Mouse (Mus musculus): ENCODE results near the gene Vamp1. TPM values are rescaled to one million over a fixed set of nuclear protein-coding genes. Genes with fewer than 3 reads are reported as not detected.

The Vamp1 gene
- total and polyA plus RNA-seq, 3 experiments = 1.5 to 5.5 TPM; not detected in 1

GRCm38 (mm10) chr6:125193390-125193789, 22.0 kb upstream of the Vamp1 start:
- Histone ChIP-seq H3K27me3 (ENCODE audit: control insufficient read depth in 1 of 2, insufficient read depth in 2 of 2, low read length in 2 of 2) (no peaks in the 10 kb centered on the region), H3K36me3 (ENCODE audit: control insufficient read depth in 1 of 2, insufficient read depth in 2 of 2, low read length in 2 of 2) (peaks cover 13 to 19% of the 10 kb centered on the region in 2 experiments), H3K9me3 (replicated peaks; ENCODE audit: insufficient read depth, low read length) (no peaks in the 10 kb centered on the region), H3K4me3 (ENCODE audit: control insufficient read depth in 1 of 2, insufficient read depth in 1 of 2, low read depth in 2 of 2, low read length in 2 of 2) (peak overlapping the region; percentile 2 to 90; a peak in 3 of 4 replicates), H3K79me2 (ENCODE audit: control insufficient read depth, insufficient read depth, low read length, poor library complexity) (peaks cover 34% of the 10 kb centered on the region), H3K4me1 (ENCODE audit: control insufficient read depth in 1 of 2, insufficient read depth in 2 of 2, low read length in 2 of 2) (peaks cover 3 to 11% of the 10 kb centered on the region in 2 experiments; a peak in 3 of 4 replicates), H3K9ac (ENCODE audit: control insufficient read depth, low read depth, low read length, poor library complexity, severe bottlenecking) (peak overlapping the region; percentile 99), H3K27ac (ENCODE audit: control insufficient read depth, low read depth, low read length) (peak overlapping the region; percentile 100)
- DNase-seq (ENCODE audit: low read depth, low spot score) = peak; percentile 71
- TF ChIP-seq CHD1 (IDR thresholded peaks at IDR 0.05; ENCODE audit: low read depth, low read length) (no peak), RAD21 (IDR thresholded peaks at IDR 0.05; ENCODE audit: low read depth, low read length) (no peak), ELF1 (IDR thresholded peaks at IDR 0.05; ENCODE audit: low read depth, low read length) (no peak), POLR2AphosphoS5 (IDR thresholded peaks at IDR 0.05; ENCODE audit: borderline replicate concordance, low read depth, low read length) (no peak), ETS1 (IDR thresholded peaks at IDR 0.05; ENCODE audit: low read depth, low read length) (0 out of 2 replicates have a peak, but pooled peaks have one; percentile 12), TBP (IDR thresholded peaks at IDR 0.05; ENCODE audit: low read depth, low read length) (no peak; the same call in 1 of the 2 replicates), MAX (IDR thresholded peaks at IDR 0.05; ENCODE audit: low read length) (no peak), ZC3H11A (IDR thresholded peaks at IDR 0.05; ENCODE audit: low read depth, low read length) (no peak), USF2 (IDR thresholded peaks at IDR 0.05; ENCODE audit: borderline replicate concordance in 1 of 2, insufficient read depth in 1 of 2, low read depth in 1 of 2, low read length in 2 of 2) (peak in 1 of 2 experiments; percentile 27; a peak in 1 of 4 replicates), MAFK (IDR thresholded peaks at IDR 0.05; ENCODE audit: borderline replicate concordance, low read depth, low read length) (no peak), KAT2A (conservative IDR thresholded peaks at IDR 0.05; ENCODE audit: low read depth, low read length) (no peak), SMC3 (IDR thresholded peaks at IDR 0.05; ENCODE audit: low read depth, low read length) (no peak), ZMIZ1 (IDR thresholded peaks at IDR 0.05; ENCODE audit: low read depth, low read length) (no peak), UBTF (IDR thresholded peaks at IDR 0.05; ENCODE audit: borderline replicate concordance, insufficient read depth, low read depth, low read length) (no peak), SIN3A (IDR thresholded peaks at IDR 0.05; ENCODE audit: low read length) (no peak; the same call in 1 of the 2 replicates), JUND (IDR thresholded peaks at IDR 0.05; ENCODE audit: low read depth, low read length) (no peak), NRF1 (IDR thresholded peaks at IDR 0.05; ENCODE audit: insufficient read depth, low read depth, low read length, poor library complexity, severe bottlenecking) (no peak), TAL1 (IDR thresholded peaks at IDR 0.05; ENCODE audit: low read length) (no peak), GATA1 (IDR thresholded peaks at IDR 0.05; ENCODE audit: low read depth, low read length) (peak; percentile 45; the same call in 1 of the 2 replicates), MEF2A (IDR thresholded peaks at IDR 0.05; ENCODE audit: extremely low read depth, insufficient replicate concordance, low read depth, low read length, poor library complexity, severe bottlenecking) (no peak), BHLHE40 (IDR thresholded peaks at IDR 0.05; ENCODE audit: borderline replicate concordance, low read depth, low read length) (no peak), ZKSCAN1 (IDR thresholded peaks at IDR 0.05; ENCODE audit: low read depth, low read length) (no peak), USF1 (IDR thresholded peaks at IDR 0.05; ENCODE audit: low read depth, low read length) (peak; percentile 85), MYB (IDR thresholded peaks at IDR 0.05; ENCODE audit: low read depth, low read length) (no peak), MXI1 (IDR thresholded peaks at IDR 0.05; ENCODE audit: low read depth, low read length) (no peak), MAZ (IDR thresholded peaks at IDR 0.05; ENCODE audit: low read depth, low read length) (no peak), POLR2AphosphoS2 (IDR thresholded peaks at IDR 0.05; ENCODE audit: low read length) (no peak), EP300 (IDR thresholded peaks at IDR 0.05; ENCODE audit: low read depth in 1 of 2, low read length in 2 of 2) (no peak; a peak in 1 of 4 replicates), GABPA (IDR thresholded peaks at IDR 0.05; ENCODE audit: low read depth, low read length) (no peak), RCOR1 (IDR thresholded peaks at IDR 0.05; ENCODE audit: low read depth, low read length) (no peak), HCFC1 (IDR thresholded peaks at IDR 0.05; ENCODE audit: low read depth, low read length) (peak; percentile 46; the same call in 1 of the 2 replicates), CTCF (IDR thresholded peaks at IDR 0.05 in 2 of 3, conservative IDR thresholded peaks at IDR 0.05 in 1 of 3; ENCODE audit: control insufficient read depth in 1 of 3, insufficient read depth in 1 of 3, low read depth in 2 of 3, low read length in 3 of 3, poor library complexity in 1 of 3, severe bottlenecking in 1 of 3) (no peak), MYC (IDR thresholded peaks at IDR 0.05; ENCODE audit: low read depth, low read length) (no peak), CHD2 (IDR thresholded peaks at IDR 0.05; ENCODE audit: low read length) (no peak), E2F4 (IDR thresholded peaks at IDR 0.05; ENCODE audit: borderline replicate concordance, low read depth, low read length) (no peak), ZNF384 (IDR thresholded peaks at IDR 0.05; ENCODE audit: low read depth, low read length) (peak; percentile 67), TCF12 (IDR thresholded peaks at IDR 0.05; ENCODE audit: low read depth, low read length) (no peak)
